Mouse (Mus musculus): Measurements from ENCODE around the gene Ace.

DNA sequence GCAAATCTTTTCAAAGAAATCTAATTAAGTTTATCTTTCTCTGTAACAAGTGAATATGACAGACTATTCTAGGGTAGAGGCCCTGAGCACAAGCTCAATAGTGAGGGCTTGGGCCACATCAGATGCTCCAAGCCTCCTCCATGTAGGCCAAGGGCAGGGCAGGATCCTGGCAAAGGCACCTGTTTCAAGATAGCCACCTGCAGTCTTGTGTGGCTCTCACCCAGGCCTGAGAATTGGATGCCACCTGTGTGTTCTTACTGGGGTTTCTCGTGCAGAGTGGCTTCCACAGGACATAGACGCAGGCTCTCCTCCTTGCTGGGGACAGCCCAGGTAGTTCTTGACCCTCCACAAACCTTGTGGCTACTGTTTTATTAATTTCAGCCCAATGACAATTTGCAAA is 10.5 kb downstream of the Ace start:
- TF ChIP-seq EP300 (optimal IDR thresholded peaks at IDR 0.05) (no peak), CTCF (IDR thresholded peaks at IDR 0.05; ENCODE audit: low read depth) (no peak)
